Mouse (Mus musculus): ENCODE measurements at regions not wholly inside any gene's neighbourhood (a gene's known extent, or its start where the extent isn't known, plus 50 kb on each side); places are given as distances from the start of the nearest gene placed in this dataset.

DNA sequence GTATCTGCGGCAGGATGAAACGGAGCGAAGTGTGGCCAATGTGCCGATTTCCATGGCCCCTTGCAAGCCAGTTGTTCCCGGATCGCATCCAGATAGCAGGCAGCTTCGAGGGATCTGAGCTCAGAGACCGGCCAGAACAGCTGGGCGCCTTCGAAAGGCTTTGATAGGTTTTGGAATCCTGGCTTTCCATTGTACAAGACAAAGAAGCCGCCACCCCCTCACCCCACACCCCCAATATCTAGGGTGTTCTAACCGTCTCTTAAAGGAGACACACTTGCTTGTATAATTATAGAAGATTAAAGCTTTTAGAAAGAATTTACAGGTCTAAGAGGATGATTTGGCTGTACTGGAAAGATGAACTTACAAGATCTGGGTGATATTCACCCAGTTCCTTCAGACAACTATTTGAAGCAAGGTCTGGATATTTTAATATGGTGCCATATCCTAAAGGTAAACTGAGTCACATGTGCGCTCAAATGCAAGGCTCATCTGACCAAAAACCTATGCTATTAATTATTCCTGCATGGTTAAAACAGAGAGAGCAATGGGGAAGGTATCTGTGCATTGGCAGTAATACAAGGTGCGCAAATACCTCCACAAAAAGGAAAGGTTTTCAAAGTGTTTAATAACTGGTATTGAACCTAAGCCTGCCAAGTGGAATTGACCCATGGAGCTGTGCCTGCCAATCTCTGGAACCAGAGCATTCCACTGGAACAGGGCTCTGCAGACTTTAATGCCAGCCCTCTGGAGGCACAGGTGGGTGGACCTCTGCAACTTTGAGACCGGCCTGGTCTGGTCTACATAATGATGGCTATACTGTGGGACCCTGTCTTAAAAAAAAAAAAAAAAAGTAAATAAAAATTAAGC lies 84.4 kb upstream of the Cpm start:
- ATAC-seq (ENCODE audit: extremely low read depth, insufficient number of reproducible peaks, low FRiP score, poor library complexity, severe bottlenecking): no peak

DNA sequence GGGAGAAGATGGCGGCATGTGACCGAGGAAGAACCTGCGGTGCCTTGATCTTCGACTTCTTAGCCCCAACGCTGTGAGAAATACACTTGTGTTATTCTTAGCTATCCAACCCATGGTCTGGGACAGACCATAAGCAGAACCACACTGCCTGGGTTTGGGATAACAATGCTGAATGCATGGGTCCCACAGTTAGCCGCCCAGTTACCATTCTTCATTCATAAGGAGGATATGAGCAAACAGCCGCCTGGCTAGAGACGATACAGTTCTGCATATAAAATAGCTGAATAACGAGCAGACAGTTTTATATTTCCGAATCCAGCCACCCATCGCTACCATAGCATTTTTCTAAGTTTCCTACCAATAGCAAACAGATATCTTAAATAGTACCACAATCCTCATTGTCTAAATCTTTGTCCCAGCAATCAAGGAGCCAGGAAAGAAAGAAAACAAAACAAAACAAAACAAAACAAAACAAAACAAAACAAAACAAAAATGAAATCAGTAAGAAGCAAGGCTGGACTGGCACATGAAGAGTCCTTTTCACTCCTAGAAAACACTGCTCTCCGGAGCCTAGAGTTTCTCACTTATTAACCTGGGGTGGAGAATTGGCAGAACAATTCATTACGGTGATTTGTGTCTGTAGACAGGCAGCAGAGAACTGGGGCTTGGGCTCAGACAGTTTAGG lies 85.2 kb upstream of the Cpm start:
- ATAC-seq (ENCODE audit: extremely low read depth, insufficient number of reproducible peaks, low FRiP score, poor library complexity, severe bottlenecking): no peak

DNA sequence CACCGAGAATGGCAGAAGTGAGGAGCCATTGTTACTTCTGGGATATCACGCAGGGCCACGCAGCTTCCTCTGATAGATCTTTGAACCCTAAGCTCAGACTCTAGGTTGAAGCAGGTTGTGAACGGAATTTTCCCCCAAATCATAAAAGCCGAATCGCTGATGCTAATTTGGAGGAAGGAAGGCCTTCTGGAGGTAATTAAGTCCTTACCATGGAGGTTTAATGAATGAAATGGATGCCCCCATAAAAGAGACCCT lies 85.7 kb upstream of the Cpm start:
- no peak for ATAC-seq (ENCODE audit: extremely low read depth, insufficient number of reproducible peaks, low FRiP score, poor library complexity, severe bottlenecking)

DNA sequence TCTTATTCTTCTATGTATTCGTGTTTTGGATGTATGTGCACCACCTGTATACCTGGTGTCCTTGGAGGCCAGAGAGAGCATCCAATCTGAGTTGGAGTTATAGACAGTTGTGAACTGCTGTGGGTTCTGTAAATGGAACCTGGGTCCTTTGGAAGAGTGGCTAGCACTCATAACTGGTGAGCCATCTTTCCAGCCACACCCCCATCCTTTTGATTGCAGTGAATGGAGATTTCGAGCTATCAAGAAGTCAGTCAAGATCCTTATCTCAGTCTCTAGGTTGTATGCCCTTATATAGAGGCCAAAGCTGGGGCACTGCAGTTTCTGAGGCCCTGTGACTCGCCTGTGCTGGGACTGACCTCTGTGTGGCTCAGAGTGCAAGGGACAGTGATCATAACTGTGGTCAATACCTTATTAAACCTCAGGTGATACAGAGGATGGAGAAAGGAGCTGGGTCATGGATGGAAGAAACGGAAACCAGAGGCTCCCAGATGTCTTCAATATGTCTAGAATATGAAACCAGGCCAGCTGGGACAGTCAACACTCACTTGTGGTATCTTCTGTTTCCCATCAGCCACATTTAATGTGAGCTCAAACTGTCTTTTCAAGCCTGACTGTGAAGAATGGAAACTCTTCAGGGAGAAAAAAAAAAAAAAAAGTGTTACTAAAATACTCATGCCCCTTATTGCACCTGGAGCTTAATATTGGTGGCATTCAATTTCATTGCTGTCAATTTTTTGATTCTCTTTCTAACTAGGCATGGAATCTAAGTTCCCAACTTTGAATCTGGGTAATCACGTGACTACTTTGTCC lies 86.2 kb upstream of the Cpm start:
- no peak for ATAC-seq (ENCODE audit: extremely low read depth, insufficient number of reproducible peaks, low FRiP score, poor library complexity, severe bottlenecking)

DNA sequence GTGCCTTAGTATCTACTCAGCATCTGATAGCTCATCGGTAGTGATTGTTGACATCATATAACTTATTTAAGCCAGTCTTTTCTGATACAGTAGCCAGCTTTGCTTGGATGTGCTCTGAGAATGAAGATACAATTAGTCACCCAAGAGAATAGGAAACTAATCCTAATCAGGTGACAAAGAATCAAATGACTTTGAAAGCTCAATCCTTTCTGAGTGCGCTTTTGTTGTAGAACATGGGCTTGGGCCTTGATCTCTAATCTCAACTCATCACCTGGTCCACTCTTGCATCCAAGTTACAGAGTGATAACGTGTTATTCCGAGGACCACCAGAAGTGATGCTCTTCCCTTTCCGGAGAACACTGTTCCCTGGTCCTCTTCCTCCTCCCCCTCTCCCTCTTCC lies 86.9 kb upstream of the Cpm start:
- ATAC-seq (ENCODE audit: extremely low read depth, insufficient number of reproducible peaks, low FRiP score, poor library complexity, severe bottlenecking): no peak

DNA sequence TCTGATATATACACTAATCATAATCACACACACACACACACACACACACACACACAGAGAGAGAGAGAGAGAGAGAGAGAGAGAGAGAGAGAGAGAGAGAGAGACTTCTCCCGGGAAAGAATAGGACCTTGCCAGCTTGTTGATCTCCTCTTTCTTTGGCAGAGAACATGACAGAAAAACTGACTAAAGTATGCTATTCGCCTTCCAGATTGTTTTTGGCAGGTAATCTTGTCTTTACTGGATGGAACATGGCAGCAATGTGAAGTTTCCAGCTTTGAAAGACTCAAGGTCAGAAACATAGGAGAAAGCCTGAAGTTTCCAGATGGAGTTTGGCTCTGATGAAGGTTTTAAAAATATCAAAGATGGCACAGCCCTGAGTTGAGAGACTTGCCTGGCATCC lies 87.8 kb upstream of the Cpm start:
- ATAC-seq (ENCODE audit: extremely low read depth, insufficient number of reproducible peaks, low FRiP score, poor library complexity, severe bottlenecking): no peak

DNA sequence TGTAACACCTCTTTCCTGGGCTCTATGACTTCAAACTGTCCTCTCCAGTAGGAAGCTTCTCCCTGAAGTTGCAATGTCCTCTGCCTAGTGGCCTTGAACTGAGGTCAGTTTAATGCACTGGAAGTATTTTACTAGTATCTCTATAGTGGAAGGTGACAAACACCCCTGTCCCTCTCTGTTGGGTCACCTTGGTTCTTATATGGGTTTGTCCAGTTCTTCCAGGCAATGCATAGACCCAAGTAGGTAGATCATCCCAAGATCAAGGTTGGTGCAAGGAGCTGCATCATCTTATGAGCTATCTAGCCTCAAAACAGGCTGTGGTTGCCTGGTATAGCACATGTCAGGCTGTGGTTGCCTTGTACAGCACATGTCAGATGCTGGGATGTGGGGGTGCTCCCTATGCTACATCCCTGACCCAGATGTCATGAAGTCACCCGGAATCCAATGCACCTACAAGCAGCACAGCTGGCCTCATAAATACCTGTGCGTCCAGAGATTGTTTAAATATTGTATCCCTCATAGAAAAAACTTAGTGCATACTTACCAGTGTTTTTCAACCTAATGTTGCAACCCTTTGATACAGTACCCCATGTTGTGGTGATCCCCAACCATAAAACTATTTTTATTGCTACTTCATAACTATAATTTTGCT lies 88.4 kb upstream of the Cpm start:
- ATAC-seq (ENCODE audit: extremely low read depth, insufficient number of reproducible peaks, low FRiP score, poor library complexity, severe bottlenecking): no peak

DNA sequence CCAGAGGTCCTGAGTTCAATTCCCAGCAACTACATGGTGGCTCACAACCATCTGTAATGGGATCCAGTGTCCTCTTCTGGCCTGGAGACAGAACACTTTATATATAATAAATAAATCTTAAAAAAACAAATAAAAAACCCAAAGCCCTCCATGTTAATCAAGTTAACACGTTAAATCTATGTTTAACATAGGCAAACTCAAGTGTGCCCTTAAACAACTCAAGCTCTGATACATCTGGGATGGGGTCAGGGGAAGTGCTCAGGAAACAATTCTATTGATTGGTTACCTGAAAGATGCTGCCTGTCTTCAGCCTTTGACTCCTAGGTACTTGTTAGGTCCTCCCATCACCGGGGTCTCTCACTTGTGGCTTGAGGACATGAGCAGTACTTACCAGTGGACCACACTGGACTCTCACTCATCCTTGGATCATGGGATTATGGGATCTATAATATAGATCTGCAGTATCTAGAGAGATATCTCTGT lies 89.1 kb upstream of the Cpm start:
- ATAC-seq (ENCODE audit: extremely low read depth, insufficient number of reproducible peaks, low FRiP score, poor library complexity, severe bottlenecking): no peak

DNA sequence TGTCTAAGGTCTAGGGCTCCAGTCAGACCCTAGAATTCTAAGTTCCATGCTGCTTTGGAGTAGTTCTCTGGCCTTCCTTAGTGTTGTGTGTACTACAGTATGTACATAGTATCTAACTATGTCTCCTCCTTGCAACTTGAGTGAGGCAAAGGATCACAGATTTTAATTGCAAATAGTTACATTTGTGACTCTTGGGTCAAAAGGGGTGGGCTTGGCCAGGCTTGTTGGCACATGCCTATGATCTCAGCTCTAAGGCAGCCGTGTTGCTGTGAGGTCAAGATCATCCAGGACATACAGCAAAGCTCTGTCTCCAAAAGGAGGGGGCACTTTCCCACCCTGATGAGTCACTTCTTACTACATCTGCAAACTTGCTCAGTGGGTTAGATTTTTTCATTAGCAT lies 89.8 kb upstream of the Cpm start:
- ATAC-seq (ENCODE audit: extremely low read depth, insufficient number of reproducible peaks, low FRiP score, poor library complexity, severe bottlenecking): no peak

DNA sequence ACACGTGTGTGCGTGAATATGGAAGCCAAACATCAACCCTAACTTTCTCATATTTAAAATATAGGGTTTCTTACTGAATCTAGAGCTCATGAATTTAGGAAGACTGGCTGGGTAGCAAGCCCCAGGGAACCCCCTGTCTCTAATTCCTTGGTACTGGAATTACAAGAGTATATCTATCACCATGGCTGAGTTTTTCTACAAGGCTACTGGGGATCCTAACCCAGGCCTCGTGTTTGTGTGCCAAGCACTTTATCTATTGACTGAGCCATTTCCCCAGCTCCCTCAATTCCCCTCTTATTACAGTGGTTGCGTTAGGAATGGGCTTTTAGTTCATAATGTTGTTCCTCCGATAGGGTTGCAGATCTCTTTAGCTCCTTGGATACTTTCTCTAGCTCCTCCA lies 90.6 kb upstream of the Cpm start:
- ATAC-seq (ENCODE audit: extremely low read depth, insufficient number of reproducible peaks, low FRiP score, poor library complexity, severe bottlenecking): no peak

DNA sequence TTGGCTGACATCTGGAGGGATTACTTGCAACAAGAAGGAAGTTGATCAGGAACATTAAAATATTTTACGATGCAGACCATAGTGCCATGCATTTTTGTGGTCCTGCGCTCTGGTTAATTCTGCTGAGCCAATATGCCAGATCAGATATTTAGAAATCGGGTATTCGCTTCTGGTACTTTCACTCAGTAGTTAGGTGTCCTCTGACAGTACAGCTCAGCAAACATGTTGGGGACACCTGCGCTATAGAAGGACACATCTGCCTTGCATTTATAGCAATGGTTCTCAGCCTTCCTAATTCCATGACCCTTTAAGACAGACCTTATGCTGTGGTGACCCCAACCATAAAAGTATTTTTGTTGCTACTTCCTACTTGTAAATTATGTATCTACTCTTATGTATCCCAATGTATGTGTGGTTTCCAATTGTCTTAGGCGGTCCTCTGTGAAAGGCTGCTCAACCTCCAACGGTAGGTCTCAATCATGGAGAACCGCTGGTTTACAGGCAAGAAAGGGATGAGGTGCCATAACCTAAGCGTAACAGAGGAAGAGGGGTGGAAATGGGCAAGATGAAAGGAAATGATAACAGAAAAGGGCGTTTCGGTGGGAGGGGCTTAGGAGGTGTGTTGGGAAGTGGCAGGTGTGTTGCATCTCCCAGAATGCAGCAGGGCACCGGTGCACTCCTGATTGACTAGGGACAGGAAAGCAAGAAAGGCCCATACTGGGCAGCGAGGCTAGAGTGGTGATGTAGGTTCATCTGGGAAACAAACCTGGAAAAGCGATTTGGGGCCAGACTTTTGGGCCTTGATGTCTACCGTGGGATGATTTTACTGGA lies 92.3 kb upstream of the Cpm start:
- ATAC-seq (ENCODE audit: extremely low read depth, insufficient number of reproducible peaks, low FRiP score, poor library complexity, severe bottlenecking): no peak

DNA sequence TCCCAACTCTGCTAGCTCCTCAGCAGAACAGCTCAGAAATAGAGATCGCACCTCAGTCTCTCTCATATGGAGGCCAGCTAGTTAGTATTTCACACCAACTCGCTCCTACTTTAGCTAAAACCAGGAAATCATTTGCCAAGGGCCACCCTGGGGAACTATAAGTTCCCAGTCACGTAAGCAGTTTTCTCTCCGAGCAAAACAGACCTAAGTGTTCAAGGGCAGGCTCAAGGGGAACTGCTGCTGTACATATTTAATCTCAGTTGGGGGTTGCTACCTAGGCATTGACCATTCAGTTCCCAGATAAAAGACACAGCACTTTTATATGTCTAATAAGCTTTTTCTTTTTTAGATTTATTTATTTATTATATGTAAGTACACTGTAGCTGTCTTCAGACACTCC lies 93.5 kb upstream of the Cpm start:
- no peak for ATAC-seq (ENCODE audit: extremely low read depth, insufficient number of reproducible peaks, low FRiP score, poor library complexity, severe bottlenecking)

DNA sequence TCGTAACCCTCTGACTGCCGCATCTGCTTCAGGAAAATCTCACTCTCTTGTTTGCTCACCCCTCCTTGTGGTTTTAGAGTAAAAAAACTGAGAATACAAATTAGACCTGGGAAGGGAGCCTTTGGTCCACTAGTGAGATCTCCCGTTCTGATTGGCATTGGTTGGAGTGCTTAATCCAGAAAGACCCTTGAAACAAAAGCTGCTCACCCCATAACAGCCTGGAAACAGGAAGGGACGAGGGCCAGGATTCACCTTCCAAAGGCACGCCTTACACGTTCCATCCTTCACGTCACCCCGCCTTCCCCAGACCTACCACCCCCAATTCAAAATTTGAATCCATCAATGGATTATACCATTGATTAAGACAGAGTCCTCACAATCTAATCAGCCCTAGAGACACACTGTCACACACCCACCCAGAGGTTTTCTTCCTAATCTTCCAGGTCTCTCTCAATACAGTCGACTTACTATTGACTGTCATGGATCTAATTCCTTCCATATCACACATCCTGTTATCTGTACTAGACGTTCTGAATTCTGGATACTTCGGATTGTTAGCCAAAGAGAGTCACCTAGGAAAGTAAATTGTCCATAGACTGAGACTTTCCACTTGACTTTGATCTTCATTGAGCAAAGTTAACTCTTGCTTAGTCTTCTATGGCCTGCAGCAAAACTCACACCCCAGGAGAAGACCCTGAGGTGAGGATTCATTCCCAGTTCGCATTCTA lies 94.1 kb upstream of the Cpm start:
- ATAC-seq (ENCODE audit: extremely low read depth, insufficient number of reproducible peaks, low FRiP score, poor library complexity, severe bottlenecking): no peak

DNA sequence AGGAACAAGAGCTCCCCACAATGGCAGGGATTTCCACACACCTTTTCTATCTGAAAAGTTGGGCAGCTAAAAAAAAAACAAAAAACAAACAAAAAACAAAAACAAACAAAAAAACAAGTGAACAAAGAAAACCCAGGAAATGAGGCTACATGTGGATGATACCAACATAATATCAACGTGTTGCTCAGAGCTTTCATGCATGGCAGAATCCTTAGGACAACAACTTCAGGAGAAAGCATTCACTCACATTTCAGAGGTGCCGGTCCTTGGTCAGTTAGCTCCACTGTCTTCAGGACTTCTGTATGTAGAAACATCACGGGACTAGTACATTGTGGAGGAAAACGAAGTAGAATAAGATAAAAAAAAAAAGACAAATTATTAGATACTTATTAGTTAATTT lies 94.8 kb upstream of the Cpm start:
- no peak for ATAC-seq (ENCODE audit: extremely low read depth, insufficient number of reproducible peaks, low FRiP score, poor library complexity, severe bottlenecking)

DNA sequence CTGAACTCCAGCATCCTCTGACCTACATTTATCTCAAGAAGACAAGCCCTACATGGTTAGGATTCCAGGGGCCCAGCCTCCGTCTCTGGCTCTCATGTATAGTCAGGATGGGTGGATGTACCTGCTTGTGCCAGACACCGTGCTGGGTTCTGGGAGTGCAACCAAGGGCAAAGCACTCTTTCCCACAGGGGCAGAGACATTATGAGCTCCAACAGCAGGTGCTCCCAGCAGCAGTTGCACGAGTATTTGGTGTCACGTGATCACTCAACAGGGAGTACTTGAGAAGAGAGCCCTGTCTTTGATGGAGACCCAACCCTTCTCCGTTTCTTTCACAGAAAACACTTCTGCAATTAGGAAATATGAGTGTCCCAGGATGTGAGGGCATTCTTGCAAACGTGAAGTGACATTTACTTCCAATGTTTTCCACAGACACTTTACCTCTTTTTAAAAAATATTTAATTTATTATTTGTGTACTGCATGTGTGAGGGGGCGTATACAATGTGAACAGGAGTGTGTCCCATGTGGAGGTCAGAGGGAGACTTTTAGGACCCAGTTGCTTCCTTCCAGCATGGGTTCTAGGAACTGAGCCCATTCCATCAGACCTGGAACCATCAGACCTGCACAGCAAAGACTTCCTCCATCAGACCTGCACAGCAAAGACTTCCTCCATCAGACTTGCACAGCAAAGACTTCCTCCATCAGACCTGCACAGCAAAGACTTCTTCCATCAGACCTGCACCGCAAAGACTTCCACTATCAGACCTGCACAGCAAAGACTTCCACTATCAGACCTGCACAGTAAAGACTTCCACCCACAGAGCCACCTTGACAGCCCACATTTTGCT lies 95.5 kb upstream of the Cpm start:
- peak; percentile 31; the same call in 1 of the 2 replicates for ATAC-seq (ENCODE audit: extremely low read depth, insufficient number of reproducible peaks, low FRiP score, poor library complexity, severe bottlenecking)

DNA sequence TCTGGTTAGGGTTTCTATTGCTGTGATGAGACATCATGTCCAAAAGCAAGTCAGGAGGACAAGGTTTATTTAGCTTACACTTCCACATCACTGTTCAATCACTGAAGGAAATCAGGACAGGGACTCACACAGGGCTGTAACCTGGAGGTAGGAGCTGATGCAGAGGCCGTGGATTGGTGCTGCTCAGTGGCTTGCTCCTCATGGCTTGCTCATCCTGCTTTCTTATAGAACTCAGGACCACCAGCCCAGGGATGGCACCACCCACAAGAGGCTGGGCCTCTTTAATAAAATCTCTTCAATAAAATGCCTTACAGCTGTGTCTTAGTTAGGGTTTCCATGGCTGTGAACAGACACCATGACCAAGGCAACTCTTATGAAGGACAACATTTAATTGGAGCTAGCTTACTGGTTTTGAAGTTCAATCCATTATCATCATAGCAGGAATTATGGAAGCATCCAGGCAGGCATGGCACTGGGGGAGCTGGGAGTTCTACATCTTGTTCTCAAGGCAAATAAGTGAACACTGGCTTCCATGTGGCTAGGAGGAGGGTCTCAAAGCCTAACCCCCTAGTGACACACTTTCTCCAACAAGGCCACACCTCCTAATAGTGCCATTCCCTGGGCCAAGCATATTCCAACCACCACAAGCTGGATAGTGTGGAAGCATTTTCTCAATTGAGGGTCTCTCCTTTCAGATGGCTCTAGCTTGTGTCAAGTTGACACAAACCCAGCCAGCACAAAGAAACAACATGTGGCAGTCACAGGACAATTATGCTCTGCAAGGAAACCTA lies 96.4 kb upstream of the Cpm start:
- ATAC-seq (ENCODE audit: extremely low read depth, insufficient number of reproducible peaks, low FRiP score, poor library complexity, severe bottlenecking): no peak
